Mouse (Mus musculus): ENCODE results near the gene Zfp444.
A peak's percentile ranks its signal among the peaks of the same experiment; 100 is the strongest.

Gene Zfp444

GRCm38 (mm10) chr7:6172006-6172649 lies at the start of gene Zfp444:
Zfp444 (plus strand) TSS chr7:6172226.
- DNase-seq (ENCODE audit: low spot score in 2 of 2): peak; percentile 97

GRCm38 (mm10) chr7:6126690-6127448 lies 45.2 kb upstream of the Zfp444 start:
- DNase-seq (ENCODE audit: low spot score in 2 of 2): peak; percentile 75 to 79

- no peak for DNase-seq (ENCODE audit: low spot score in 2 of 2)
Measured at GRCm38 (mm10) chr7:6130346-6130745, 41.7 kb upstream of the Zfp444 start.

GRCm38 (mm10) chr7:6132646-6133045 lies 39.4 kb upstream of the Zfp444 start:
- DNase-seq (ENCODE audit: low spot score in 2 of 2): no peak

GRCm38 (mm10) chr7:6136497-6136896 lies 35.5 kb upstream of the Zfp444 start:
- DNase-seq (ENCODE audit: low spot score in 2 of 2): no peak

- no peak for DNase-seq (ENCODE audit: low spot score in 2 of 2)
Measured at GRCm38 (mm10) chr7:6139295-6139694, 32.7 kb upstream of the Zfp444 start.

GRCm38 (mm10) chr7:6143991-6144531 lies 28.0 kb upstream of the Zfp444 start:
- no peak for DNase-seq (ENCODE audit: low spot score in 2 of 2)

- DNase-seq (ENCODE audit: low spot score in 2 of 2): no peak
Measured at GRCm38 (mm10) chr7:6145423-6146188, 26.4 kb upstream of the Zfp444 start.

GRCm38 (mm10) chr7:6146194-6146981 lies 25.6 kb upstream of the Zfp444 start:
- no peak for DNase-seq (ENCODE audit: low spot score in 2 of 2)

GRCm38 (mm10) chr7:6146982-6147325 lies 25.1 kb upstream of the Zfp444 start:
- DNase-seq (ENCODE audit: low spot score in 2 of 2): no peak

- DNase-seq (ENCODE audit: low spot score in 2 of 2): no peak
Measured at GRCm38 (mm10) chr7:6147688-6148087, 24.3 kb upstream of the Zfp444 start.

GRCm38 (mm10) chr7:6151266-6151665 lies 20.8 kb upstream of the Zfp444 start:
- no peak for DNase-seq (ENCODE audit: low spot score in 2 of 2)

- DNase-seq (ENCODE audit: low spot score in 2 of 2): no peak
Measured at GRCm38 (mm10) chr7:6152036-6152435, 20.0 kb upstream of the Zfp444 start.

GRCm38 (mm10) chr7:6153131-6153530 lies 18.9 kb upstream of the Zfp444 start:
- no peak for DNase-seq (ENCODE audit: low spot score in 2 of 2)

GRCm38 (mm10) chr7:6154164-6154563 lies 17.9 kb upstream of the Zfp444 start:
- DNase-seq (ENCODE audit: low spot score in 2 of 2): no peak

- peak; percentile 38 to 74 for DNase-seq (ENCODE audit: low spot score in 2 of 2)
Measured at GRCm38 (mm10) chr7:6155031-6155872, 16.8 kb upstream of the Zfp444 start.

GRCm38 (mm10) chr7:6155901-6156411 lies 16.1 kb upstream of the Zfp444 start, which contains the start of gene Zfp787:
Zfp787 (minus strand) TSS chr7:6155997.
- peak; percentile 94 to 95 for DNase-seq (ENCODE audit: low spot score in 2 of 2)

- DNase-seq (ENCODE audit: low spot score in 2 of 2): no peak
Measured at GRCm38 (mm10) chr7:6156901-6157472, 15.0 kb upstream of the Zfp444 start.

GRCm38 (mm10) chr7:6157479-6157878 lies 14.5 kb upstream of the Zfp444 start:
- DNase-seq (ENCODE audit: low spot score in 2 of 2): no peak

GRCm38 (mm10) chr7:6159604-6160003 lies 12.4 kb upstream of the Zfp444 start:
- no peak for DNase-seq (ENCODE audit: low spot score in 2 of 2)

Data from urinary bladder, postnatal 36 days (tissue).